Mouse (Mus musculus): ENCODE measurements around the gene Ano1. TPM values are rescaled to one million over a fixed set of nuclear protein-coding genes. Genes with fewer than 3 reads are reported as not detected.

Ano1 gene
- polyA plus RNA-seq, 2 experiments, result 1.4 to 1.5 TPM

DNA sequence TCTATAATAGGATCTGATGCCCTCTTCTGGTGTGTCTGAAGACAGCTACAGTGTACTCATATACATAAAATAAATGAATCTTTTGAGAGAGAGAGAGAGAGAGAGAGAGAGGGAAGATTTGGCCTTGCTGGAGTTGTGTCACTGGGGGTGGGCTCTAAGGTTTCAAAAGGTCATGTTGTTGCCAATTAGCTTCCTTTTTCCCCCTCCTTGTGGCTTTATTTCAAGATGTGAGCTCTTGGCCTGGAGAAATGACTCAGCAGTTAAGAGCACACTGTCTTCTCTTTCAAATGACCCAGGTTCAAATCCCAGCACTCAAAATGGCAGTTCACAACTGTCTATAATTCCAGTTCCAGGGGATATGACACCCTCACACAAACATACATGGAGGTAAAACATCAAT lies 183.7 kb downstream of the Ano1 start:
- H3K4me3 ChIP-seq (ENCODE audit: insufficient read depth in 1 of 2, low read depth in 2 of 2, low read length in 2 of 2), result no peak overlapping the region
- H3K4me1 ChIP-seq (replicated peaks; ENCODE audit: control insufficient read depth in 2 of 2, insufficient read depth in 2 of 2, low read length in 1 of 2), result no peaks in the 10 kb centered on the region
- DNase-seq (ENCODE audit: low read depth in 3 of 3, low spot score in 3 of 3) (no peak), ATAC-seq (ENCODE audit: insufficient read depth) (no peak)
- no peak overlapping the region for H3K27ac ChIP-seq
- no peak overlapping the region for H3K9ac ChIP-seq (replicated peaks)
- no peak overlapping the region for H3K4me2 ChIP-seq (ENCODE audit: low read depth)
- no peaks in the 10 kb centered on the region for H3K27me3 ChIP-seq (ENCODE audit: control insufficient read depth, insufficient read depth, low read length)
- H3K36me3 ChIP-seq (replicated peaks; ENCODE audit: control insufficient read depth, insufficient read depth, low read depth), result no peaks in the 10 kb centered on the region
- no peaks in the 10 kb centered on the region for H3K9me3 ChIP-seq (ENCODE audit: control insufficient read depth, low read length)
- TF ChIP-seq EP300 (IDR thresholded peaks at IDR 0.05; ENCODE audit: low read depth) (no peak), CTCF (IDR thresholded peaks at IDR 0.05; ENCODE audit: low read depth) (no peak)

DNA sequence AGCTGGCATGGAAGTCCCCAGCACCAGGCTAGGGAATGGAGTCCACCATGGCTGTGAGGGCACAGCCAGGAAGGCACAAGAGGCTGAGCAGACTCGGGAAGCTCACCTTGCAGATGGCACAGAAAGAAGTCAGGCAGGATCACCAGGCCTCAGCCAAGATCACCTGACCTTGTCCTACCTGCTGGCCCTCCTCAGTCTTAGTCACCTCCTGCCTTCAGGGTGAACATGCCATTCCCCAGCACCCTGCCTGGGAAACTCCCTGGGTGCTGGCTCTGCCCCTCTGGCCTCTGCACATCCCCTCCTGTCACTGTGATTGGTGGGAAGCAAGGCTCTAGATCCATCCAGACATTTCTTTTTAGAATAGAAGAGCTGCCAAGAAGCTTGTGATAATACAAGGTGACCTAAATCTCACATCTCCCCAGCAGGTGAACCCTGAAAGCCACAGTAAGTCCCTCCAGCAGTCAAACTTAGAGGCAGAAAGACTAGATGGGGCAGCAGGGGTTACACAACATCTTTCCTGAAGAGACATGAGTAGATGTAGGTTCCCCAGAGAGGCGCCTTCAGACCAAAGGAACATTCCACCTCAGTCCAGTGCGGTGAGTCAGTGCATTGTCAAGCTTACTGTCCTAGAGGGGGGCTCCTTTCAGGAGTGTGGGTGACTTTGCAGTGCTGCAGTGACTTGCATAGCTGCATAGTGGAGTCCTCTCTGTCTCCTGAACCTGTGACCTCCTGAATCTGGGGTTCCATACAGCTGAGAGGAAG lies 184.7 kb downstream of the Ano1 start:
- DNase-seq (ENCODE audit: low read depth in 3 of 3, low spot score in 3 of 3) (no peak), ATAC-seq (ENCODE audit: insufficient read depth) (no peak)
- Histone ChIP-seq H3K4me2 (ENCODE audit: low read depth) (no peak overlapping the region), H3K27ac (no peak overlapping the region), H3K9ac (replicated peaks) (no peak overlapping the region), H3K36me3 (replicated peaks; ENCODE audit: control insufficient read depth, insufficient read depth, low read depth) (no peaks in the 10 kb centered on the region), H3K4me3 (ENCODE audit: insufficient read depth in 1 of 2, low read depth in 2 of 2, low read length in 2 of 2) (no peak overlapping the region), H3K4me1 (replicated peaks; ENCODE audit: control insufficient read depth in 2 of 2, insufficient read depth in 2 of 2, low read length in 1 of 2) (no peaks in the 10 kb centered on the region), H3K9me3 (ENCODE audit: control insufficient read depth, low read length) (no peaks in the 10 kb centered on the region), H3K27me3 (ENCODE audit: control insufficient read depth, insufficient read depth, low read length) (no peaks in the 10 kb centered on the region)
- 45% methylated on average over 3 of the region's 3 CpGs for whole genome bisulfite sequencing (ENCODE audit: insufficient replicate concordance)
- no peak for TF ChIP-seq EP300 (IDR thresholded peaks at IDR 0.05; ENCODE audit: low read depth)
- TF ChIP-seq CTCF (IDR thresholded peaks at IDR 0.05; ENCODE audit: low read depth), result no peak

DNA sequence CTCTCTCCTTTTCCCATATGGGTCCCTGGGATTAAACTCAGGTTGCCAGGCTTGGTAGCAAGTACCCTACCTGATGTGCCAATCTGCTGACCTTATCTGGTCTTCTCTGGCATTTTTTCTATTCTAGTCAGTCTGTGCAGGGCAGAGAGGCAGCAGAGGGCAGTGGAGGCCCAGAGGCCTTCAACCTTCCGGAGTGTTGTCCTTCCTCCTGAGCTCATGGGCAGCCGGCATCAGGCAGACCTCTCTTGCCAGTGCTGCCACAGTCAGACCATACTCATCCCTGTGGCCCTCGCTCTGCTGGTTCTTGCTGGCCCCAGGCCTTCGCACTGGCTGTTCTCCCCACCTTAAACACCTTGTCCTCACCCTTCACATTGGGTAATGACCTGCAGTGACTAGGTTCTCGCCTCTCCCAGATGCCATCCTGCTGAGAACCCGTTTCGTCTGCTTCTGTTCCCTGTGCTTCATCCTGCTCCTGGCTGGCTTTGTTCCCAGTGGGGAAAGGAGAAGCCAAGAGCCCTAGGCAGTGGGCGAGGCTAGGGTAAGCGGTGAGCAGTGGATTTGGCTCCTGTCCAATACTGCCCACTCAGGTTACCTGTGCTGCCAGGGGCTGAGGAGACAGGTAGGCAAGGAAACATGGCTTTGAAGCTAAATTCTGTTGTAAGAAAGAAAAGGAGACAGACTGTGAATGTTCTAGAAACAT lies 188.2 kb downstream of the Ano1 start:
- Histone ChIP-seq H3K9ac (replicated peaks) (no peak overlapping the region), H3K4me1 (replicated peaks; ENCODE audit: control insufficient read depth in 2 of 2, insufficient read depth in 2 of 2, low read length in 1 of 2) (no peaks in the 10 kb centered on the region), H3K4me3 (ENCODE audit: insufficient read depth in 1 of 2, low read depth in 2 of 2, low read length in 2 of 2) (no peak overlapping the region), H3K27ac (no peak overlapping the region), H3K27me3 (ENCODE audit: control insufficient read depth, insufficient read depth, low read length) (no peaks in the 10 kb centered on the region), H3K36me3 (replicated peaks; ENCODE audit: control insufficient read depth, insufficient read depth, low read depth) (no peaks in the 10 kb centered on the region), H3K9me3 (ENCODE audit: control insufficient read depth, low read length) (no peaks in the 10 kb centered on the region), H3K4me2 (ENCODE audit: low read depth) (no peak overlapping the region)
- no peak for TF ChIP-seq CTCF (IDR thresholded peaks at IDR 0.05; ENCODE audit: low read depth)
- no peak for TF ChIP-seq EP300 (IDR thresholded peaks at IDR 0.05; ENCODE audit: low read depth)
- ATAC-seq (ENCODE audit: insufficient read depth) (no peak), DNase-seq (ENCODE audit: low read depth in 3 of 3, low spot score in 3 of 3) (no peak)
- WGBS (ENCODE audit: insufficient replicate concordance), result 59% methylated on average over 9 of the region's 9 CpGs

DNA sequence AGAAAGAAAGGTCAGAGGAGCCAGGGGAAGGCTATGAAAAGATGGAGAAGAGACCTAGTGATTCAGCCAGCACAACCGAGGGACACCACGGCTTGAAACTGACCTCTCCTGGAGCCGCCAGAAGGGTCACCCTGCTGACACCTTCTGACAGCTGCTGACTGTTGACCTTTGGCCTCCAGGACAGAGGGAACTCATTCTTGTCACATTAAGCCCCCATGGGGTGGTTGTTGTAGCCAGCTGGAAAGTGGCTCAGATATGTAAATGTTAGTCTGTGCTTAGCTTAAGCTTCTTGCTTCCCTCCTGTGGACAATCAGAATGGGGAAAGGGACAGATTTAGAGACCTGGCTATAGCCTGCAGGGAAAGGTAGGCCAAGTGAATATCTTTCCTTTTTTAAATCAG lies 189.8 kb downstream of the Ano1 start:
- no peak overlapping the region for H3K9ac ChIP-seq (replicated peaks)
- H3K36me3 ChIP-seq (replicated peaks; ENCODE audit: control insufficient read depth, insufficient read depth, low read depth), result no peaks in the 10 kb centered on the region
- H3K4me2 ChIP-seq (ENCODE audit: low read depth), result no peak overlapping the region
- H3K4me1 ChIP-seq (replicated peaks; ENCODE audit: control insufficient read depth in 2 of 2, insufficient read depth in 2 of 2, low read length in 1 of 2), result no peaks in the 10 kb centered on the region
- WGBS (ENCODE audit: insufficient replicate concordance), result 34% methylated on average over 3 of the region's 3 CpGs
- ATAC-seq (ENCODE audit: insufficient read depth) (no peak), DNase-seq (ENCODE audit: low read depth in 3 of 3, low spot score in 3 of 3) (no peak)
- H3K27ac ChIP-seq, result no peak overlapping the region
- H3K27me3 ChIP-seq (ENCODE audit: control insufficient read depth, insufficient read depth, low read length), result no peaks in the 10 kb centered on the region
- no peaks in the 10 kb centered on the region for H3K9me3 ChIP-seq (ENCODE audit: control insufficient read depth, low read length)
- no peak overlapping the region for H3K4me3 ChIP-seq (ENCODE audit: insufficient read depth in 1 of 2, low read depth in 2 of 2, low read length in 2 of 2)
- TF ChIP-seq EP300 (IDR thresholded peaks at IDR 0.05; ENCODE audit: low read depth), result no peak
- no peak for TF ChIP-seq CTCF (IDR thresholded peaks at IDR 0.05; ENCODE audit: low read depth)

DNA sequence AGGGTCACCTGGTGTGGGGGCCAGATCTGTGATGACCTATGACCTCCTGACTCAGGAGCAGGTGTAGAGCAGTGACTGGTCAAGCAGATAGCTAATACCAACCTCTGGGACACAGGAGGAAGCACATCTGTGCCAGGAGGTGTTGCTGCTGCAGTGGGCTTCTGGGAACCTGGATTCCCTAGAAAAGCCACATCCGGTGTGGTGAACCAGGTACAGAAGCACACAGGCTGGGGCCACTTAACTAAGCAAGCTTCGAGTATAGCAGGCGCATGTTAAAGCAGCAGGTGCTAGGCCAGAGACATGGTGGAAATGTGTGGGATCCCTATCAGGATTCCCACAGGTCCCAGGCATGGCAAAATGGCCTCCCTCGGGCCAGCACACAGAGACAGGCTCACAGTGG lies 191.2 kb downstream of the Ano1 start:
- 61% methylated on average over 4 of the region's 4 CpGs for WGBS (ENCODE audit: insufficient replicate concordance)
- TF ChIP-seq CTCF (IDR thresholded peaks at IDR 0.05; ENCODE audit: low read depth) (no peak), EP300 (IDR thresholded peaks at IDR 0.05; ENCODE audit: low read depth) (no peak)
- Histone ChIP-seq H3K9me3 (ENCODE audit: control insufficient read depth, low read length) (no peaks in the 10 kb centered on the region), H3K36me3 (replicated peaks; ENCODE audit: control insufficient read depth, insufficient read depth, low read depth) (no peaks in the 10 kb centered on the region), H3K27me3 (ENCODE audit: control insufficient read depth, insufficient read depth, low read length) (no peaks in the 10 kb centered on the region), H3K4me3 (ENCODE audit: insufficient read depth in 1 of 2, low read depth in 2 of 2, low read length in 2 of 2) (no peak overlapping the region), H3K4me2 (ENCODE audit: low read depth) (no peak overlapping the region), H3K27ac (no peak overlapping the region), H3K9ac (replicated peaks) (no peak overlapping the region), H3K4me1 (replicated peaks; ENCODE audit: control insufficient read depth in 2 of 2, insufficient read depth in 2 of 2, low read length in 1 of 2) (no peaks in the 10 kb centered on the region)
- ATAC-seq (ENCODE audit: insufficient read depth) (no peak), DNase-seq (ENCODE audit: low read depth in 3 of 3, low spot score in 3 of 3) (no peak)

Data from liver, embryonic 14.5 days (tissue).